Mouse (Mus musculus): ENCODE results near the gene Siae.

Siae gene

DNA sequence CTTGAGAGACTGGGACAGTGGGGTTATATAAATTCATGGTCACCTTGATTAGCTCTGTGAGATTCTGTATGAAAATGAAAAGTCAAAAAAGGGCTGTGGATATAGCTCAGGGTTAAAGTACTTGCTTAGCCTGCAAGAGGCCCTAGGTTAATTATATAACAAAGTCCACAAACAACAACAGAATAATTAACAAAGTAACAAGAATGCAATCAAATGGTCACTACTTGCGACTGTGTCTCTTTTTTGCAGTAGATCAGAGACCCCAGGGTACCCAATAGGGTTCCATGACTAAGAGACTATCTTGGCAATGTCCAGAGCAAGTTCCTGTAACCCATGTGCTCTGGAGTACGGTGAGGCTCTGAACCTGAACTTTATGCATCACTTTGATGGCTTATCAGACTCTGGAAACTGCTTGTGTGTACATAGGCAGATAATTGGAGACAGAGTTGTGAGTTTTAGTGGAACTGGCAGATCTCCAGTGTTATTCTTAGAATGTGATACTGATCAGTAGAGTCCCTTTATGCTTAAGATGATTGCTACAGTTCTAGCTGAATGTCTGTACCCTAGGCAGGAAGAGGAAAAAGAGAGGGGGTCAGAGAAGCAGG, 13.8 kb downstream of the Siae start:
- DNase-seq (ENCODE audit: low spot score in 2 of 2), result no peak

DNA sequence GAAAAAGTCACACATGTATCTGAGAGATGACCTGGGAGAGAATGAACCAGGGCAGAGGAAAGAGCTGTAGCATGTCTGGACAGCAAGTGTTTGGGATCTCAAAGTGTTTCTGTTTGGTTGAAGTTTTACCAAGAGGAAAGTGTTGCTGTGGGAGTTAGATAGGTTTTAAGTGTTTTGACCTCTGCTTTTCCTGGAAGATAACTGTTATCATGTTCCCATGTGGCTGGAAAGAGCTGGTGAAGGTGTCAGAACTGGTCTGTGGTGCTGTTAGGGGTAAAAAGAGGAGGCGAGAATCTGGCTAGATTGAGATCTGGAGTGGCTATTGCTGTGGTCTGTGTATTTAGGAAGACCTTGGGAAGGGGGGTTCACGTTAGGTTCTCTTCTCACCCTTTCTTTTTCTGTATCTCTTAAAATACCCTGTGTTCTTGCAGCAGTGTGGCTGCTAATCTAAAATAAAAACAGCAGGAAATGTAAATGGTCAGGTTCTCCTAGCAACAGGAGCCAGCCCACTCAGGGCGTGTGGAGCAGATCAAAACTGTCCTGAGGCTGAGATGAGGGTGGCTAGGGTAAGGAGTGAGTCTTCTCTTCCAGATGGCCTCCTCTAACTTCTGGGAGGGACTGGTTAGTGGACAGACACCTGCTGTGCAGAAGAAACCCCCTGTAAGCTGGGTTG, 16.8 kb downstream of the Siae start:
- no peak for DNase-seq (ENCODE audit: low spot score in 2 of 2)

DNA sequence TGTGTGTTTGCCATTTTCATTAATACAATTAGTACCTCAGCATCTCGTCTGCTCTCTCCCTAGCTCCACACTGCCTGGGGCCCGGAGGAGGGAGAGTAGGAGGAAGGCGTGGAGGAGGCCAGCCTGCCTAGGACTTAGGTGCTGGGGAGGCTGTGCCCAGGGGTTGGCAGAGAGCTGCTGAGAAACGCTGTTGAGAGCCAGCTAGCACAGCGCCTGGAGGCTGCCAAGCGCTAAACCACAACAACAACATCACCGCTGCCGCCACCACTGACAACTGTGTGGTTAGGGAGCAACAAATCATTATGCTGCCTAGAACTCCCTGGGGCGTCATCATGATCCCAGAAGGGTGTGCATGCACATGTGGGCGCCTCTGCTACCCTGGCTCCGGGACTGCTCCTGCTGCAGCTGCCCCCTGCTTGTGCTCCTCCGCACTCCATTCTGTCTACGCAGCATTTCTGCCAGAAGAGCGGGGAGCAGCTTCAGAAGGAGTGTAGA, 21.0 kb downstream of the Siae start:
- DNase-seq (ENCODE audit: low spot score in 2 of 2), result no peak

DNA sequence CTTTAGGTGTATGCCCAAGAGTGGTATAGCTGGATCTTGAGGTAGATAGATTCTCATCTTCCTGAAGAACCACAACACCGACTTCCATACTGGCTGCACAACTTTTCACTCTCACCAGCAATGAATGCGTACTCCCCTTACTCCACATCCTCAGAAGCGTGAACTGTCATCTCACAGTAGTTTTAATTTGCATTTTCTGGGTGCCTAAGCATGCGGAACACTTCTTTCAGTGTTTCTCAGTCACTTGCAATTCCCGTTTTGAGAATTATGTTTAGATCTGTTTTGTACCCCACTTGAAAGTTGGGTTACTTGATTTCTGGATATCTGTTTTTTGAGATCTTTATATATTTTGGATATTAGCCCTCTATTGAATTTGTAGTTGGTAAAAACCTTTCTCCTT, 28.1 kb downstream of the Siae start:
- DNase-seq (ENCODE audit: low spot score in 2 of 2), result no peak

DNA sequence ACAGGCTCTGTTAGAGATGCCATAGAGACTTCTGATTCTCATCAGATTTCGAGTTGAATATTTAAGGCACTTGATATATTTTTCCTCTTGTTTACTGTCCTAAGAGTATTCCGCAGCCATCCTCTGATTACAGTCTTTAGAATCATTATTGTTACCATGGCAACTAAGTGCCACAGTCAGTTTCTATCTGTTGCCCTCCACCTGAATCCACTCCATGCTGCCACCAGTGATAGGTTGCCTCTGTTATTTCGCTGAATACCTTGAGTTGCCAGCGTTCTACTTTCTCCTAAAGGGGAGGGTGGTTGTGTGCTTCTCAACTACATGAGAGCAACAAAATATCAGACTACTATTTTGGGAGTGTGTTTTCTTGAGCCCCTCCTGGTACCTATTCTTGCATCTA, 31.2 kb downstream of the Siae start:
- DNase-seq (ENCODE audit: low spot score in 2 of 2), result no peak

DNA sequence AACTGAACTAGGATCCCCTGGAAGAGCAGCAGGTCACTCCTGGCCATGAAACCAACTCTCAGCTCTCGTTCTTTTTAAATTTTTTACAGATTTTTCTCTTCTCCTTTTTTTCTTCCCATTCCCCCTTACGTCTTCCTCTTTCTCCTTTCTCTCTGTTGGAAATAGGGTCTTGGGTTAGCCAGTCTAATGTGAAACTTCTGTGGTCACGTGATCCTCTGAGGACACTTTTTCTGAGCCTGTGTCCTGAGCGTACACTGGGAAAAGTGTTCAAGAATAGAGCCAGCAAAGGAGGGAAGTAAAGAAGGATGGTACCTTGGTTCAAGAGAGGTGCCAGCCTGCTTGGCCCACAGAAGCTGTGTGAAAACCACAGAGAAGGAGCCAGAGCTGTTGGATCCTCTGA, 34.9 kb downstream of the Siae start:
- no peak for DNase-seq (ENCODE audit: low spot score in 2 of 2)

DNA sequence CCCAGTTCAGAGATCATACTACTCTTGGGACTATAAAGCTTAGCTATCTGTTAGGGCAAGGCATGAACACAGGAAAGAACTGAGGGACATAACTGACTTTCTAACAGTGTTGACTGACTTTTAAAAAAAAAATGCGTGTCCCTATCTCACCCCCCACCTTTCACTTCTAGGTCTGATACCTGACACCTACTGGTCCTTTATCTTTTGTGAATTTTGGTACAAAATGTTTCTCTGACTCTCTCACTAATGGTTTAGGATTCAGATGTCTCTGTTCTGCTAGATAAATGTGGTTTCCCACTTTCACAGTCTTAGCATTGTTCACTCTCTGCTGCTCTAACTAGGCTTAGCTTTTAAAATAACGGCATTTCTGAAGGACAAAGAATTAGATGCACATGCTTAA, 36.5 kb downstream of the Siae start:
- no peak for DNase-seq (ENCODE audit: low spot score in 2 of 2)

DNA sequence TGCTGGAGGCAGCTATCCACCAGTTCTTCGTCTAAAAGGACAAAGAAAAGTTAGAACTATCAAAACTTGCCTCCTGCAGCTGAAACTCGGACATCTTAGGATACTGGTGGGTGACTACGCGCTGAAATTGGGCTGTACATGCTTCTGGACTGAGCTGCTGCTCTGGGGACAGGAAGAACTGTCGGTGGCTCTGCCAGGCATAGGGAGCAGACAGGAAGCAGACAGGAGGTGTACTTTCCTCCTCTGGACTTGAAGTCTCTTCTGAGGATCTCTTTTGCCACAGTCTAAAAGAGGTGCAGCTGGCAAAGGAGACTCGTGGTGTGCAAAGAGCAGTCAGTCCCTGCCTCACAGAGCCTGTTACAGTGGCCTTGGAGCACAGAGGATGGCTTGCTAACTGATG, 37.1 kb downstream of the Siae start:
- no peak for DNase-seq (ENCODE audit: low spot score in 2 of 2)

DNA sequence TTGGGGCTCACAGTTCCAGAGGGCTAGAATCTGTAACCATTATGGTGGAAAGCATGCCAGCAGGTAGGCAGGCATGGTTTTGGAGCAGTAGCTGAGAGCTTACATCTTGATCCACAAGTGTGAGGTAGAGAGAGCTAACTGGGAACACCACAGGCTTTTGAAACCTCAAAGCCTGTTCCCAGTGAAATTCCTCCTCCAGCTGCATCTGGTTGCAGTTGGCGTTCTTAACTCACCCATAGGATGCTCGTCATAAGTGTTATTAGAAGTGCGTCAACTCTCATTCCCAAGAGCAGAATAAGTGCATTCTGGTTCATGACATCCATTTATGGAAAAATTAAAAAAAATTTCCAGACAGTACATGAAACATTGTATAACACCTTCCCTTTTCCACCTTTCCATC, 38.2 kb downstream of the Siae start:
- no peak for DNase-seq (ENCODE audit: low spot score in 2 of 2)

DNA sequence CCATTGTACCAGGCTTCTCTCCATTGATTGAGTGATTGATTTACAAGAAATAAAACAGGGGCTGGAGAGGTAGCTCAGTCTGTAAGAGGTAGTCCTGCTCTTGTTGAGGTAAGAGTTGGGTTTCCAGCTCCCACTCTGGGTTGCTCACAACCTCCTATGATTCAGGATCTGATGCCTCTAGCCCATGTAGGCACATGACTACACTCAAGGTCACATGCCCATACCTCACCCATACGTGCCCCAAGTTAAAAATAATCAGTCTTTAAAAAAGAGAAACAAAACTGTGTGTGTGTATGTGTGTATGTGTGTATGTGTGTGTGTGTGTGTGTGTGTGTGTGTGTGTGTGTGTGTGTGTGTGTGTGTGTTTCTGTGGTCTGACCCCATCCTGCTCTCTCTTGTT, 40.1 kb downstream of the Siae start:
- DNase-seq (ENCODE audit: low spot score in 2 of 2), result no peak

DNA sequence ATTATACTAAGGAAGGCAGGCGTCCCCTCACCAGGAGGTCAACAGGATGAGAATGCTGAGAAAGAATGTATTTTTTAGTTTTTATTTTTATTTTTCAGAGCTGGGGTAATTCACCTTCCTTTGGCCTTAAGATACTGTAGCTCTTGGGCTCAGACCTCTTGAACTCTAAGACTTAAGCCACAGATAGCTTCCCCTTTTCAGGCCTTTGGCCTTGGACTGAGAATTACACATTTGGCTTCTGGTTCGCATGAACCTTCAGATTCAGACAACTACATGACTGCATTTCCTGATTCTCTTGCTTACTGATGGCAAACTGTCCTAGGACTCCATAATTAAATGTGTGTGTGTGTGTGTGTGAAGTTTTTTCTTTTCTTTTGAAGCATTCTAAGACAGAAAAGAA, 43.1 kb downstream of the Siae start:
- no peak for DNase-seq (ENCODE audit: low spot score in 2 of 2)

DNA sequence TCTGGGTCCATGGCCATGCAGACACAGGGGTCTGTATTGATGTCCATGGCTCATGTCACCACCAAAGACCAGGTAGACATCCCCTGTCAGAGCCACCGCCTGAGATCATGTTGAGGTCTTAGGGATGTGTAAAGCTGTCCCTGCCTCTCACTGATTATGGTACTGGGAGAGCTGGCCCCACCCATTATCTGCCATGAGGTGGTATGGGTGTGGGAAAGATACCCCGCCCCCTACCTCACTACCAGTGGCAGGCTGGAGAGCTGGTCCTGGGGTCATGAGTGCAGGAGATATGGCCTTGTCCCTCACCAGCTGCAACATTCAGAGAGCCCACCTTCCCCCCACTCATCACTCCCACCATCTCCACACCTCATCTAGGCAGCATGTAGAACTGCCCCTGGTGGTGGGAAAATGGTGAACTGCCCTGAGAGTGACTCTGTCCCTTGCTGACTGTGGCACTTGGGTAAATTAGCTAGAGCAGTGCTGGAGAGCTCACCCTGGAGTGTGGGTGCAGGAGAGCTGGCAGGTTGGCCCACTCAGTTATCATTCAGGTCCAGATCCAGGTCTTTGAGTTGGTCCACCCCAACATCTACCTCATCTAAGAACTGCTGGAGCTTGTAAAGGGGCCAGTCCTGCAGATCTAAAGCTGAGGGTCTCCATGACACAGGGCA, 45.2 kb downstream of the Siae start:
- DNase-seq (ENCODE audit: low spot score in 2 of 2), result no peak

DNA sequence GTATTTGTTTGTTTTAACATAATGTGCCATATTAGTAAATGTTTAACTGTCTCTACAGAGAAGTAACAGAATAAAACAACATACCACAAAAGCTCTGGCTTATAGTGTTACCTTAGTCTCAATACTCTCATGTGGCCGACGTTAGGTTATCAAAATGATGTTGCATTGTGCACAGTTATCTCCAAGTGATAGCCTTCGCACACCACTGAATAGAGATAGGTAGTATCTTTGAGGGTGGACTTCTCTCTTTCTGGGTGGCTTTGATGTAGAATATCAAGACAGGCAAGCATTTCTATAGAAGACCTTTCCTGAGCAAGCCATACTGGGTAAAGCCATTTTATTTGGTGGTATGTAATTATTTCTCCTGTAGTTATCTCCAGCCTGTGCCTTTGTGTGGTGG, 49.6 kb downstream of the Siae start:
- DNase-seq (ENCODE audit: low spot score in 2 of 2), result no peak

DNA sequence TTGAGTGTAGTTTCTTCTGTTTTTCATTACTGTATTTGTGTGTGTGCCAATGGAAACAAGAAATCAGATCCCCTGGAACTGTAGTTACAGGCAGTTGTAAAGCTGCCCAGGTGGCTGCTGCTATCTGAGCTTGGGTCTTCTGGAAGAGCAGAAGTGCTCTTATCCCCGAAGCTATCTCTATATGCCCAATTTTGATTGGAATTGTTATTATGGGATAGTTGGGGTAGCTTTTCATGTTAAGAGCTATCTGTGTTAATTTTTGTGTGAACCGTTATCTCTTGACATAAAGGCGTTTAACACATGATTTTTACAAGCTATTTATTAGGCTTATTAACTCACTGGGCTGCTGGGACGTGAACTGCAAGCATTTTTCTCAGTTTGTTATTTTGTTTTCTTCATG, 54.1 kb downstream of the Siae start:
- no peak for DNase-seq (ENCODE audit: low spot score in 2 of 2)

DNA sequence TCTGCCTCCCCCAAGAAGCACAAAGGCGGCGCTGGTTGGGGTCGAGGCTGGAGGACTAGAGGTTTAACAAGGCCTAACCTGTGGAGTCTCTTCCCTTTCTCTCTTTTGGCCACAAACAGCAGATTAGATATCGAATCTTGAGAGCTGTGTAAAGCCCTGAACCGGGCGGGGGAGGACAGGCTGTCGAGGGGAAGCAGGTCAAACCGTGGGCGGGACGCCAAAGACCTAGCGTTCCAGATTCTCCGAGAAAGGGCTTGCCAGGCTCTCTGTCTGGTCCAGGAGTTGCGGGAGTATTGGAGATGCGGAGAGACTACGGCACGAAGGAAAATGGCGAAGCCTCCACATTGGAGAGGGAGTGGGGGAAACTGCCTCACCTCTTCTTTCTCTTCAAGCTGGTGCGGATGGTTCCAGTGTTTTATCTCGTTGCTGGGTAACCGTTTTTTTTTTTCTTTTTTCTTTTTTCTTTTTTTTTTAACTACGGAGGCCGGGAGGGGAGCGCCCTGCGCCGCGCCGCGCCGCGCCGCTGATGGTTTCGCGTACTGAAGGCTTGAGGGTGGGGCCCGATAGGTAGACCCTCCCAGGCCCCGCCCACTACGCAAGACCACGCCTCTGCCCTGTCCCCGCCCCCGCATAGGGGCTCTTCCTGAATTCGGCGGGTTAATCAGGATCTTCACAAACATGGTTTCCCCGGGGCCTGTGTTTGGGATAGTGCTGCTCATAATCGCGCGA, 57.8 kb downstream of the Siae start, which contains the start of gene Spa17:
Spa17 (minus strand) TSS at position 541 of the 729 bp plus-strand sequence.
- peak; percentile 83 to 90 for DNase-seq (ENCODE audit: low spot score in 2 of 2)

DNA sequence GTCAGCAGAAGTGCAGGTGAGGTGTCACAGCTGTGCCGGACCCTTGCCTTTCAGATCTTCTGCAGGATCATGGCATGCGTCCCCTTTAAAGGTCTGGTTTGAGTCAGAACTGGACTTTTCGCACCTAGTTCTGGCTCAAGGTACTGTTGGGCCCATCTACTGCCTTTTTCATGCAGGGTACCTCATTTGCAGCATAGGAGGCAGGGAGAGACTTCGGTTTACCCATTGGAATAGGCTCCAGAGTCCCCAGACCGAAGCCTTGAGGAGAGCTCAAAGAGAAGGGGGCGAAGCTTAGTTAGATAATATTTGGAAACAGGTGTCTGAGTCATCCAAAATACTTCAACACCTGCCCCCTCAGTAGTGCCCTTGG, 58.4 kb downstream of the Siae start:
- no peak for DNase-seq (ENCODE audit: low spot score in 2 of 2)

DNA sequence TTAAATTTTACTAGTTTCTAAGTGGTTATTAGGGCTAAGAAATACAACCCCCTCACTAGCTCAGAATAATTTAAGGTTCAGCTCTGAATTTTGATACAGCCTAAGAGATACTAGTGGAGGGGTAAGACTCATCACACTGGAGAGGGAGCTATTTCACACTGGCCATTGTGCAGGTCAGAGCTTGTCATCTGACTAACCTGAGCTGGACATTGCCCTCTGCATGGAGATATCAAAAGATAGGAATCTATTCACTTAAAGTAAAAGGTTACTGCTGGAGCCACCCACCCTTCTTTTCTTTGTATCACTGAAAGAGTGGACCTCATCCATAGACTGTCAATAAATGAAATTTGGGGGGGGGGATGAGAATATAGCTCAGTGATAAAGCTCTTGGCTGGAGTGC, 58.8 kb downstream of the Siae start:
- no peak for DNase-seq (ENCODE audit: low spot score in 2 of 2)

DNA sequence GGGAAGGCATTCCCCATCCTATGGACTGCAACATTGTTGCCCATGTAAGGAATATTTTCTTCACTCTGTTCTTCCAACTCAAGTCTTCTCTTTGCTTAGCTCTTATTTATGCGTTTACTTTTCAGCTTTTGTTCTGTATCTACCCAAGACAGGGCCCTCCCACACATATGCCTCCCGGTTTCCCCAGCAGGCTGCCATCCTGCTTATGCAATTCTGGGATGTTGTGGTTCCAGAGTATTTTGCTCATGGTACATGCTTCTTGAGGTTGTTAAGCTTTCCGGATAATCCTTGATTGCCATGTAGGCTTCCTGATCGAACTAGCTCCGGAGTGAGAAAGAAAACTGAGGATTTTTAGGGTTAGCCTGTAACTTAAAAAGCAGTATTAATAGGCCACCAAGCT, 59.7 kb downstream of the Siae start:
- DNase-seq (ENCODE audit: low spot score in 2 of 2), result no peak

DNA sequence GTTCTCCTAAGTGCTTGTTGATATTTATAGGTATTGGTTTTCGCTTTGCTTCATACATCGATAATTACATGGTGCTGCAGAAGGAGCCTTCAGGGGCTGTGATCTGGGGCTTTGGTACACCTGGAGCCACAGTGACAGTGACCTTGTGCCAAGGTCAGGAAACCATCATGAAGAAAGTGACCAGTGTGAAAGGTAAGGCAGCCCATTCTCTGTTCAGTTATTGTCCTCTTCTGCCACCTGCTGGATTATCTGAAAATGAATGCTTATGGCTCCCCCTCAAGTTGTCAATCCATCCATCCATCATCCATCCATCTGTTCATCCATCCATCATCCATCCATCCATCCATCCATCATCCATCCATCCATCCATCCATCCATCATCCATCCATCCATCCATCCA, 61.3 kb downstream of the Siae start:
- DNase-seq (ENCODE audit: low spot score in 2 of 2), result no peak

DNA sequence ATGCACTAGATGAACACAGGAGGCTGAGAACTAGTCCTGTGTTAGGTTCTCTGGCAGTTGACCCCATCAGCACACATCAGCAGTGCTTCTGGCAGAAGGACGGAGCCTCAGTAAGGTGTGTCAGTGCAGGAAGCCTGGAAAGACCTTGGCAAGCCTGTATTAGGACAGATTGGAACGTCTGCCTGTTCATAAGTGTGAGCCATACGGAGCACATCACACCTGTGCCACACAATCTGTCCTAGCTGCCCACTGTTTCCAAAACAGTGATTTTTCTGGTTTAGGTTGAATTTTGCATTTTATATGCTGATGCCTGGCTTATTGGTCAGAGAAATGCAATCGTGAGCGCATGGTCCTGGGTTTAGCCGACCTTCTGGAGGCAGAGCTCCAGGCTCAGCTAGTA, 65.8 kb downstream of the Siae start:
- no peak for DNase-seq (ENCODE audit: low spot score in 2 of 2)

DNA sequence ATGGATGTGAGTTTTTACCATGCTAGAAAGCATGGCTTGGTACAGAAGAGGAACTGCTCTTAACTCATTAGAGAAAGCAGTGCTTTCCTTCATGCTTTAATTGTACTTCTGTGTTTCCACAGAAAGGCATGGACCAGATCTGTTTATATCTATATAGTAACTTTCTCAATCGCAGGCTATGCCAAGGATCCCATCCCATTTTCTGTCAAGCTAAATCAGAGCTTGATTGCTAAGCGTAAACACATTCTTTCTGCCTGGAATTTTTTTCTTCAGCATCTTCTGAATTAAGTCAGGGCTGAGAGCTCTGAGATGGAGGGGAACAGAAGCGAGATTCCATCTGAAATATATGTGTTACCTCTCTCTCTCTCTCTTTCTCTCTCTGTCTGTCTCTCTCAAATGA, 68.5 kb downstream of the Siae start:
- no peak for DNase-seq (ENCODE audit: low spot score in 2 of 2)

DNA sequence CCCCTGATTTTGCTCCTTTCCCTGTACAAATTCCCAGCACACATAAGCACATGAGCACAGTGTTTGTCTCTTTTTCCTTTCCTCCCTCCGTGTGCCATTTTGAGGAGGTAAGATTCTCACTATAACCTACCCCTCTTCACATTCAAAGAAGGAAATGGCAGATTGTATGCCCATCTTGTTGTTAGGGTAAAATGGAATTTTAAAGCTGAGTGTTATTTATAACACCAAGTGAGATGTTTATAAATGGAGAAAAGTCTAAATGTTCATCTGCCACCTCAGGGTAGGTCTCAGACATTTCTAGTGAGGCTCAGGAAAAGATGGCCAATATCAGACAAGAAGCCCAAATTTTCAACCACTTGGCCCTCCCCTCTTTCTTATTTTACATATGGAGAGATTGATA, 69.0 kb downstream of the Siae start:
- DNase-seq (ENCODE audit: low spot score in 2 of 2), result no peak

DNA sequence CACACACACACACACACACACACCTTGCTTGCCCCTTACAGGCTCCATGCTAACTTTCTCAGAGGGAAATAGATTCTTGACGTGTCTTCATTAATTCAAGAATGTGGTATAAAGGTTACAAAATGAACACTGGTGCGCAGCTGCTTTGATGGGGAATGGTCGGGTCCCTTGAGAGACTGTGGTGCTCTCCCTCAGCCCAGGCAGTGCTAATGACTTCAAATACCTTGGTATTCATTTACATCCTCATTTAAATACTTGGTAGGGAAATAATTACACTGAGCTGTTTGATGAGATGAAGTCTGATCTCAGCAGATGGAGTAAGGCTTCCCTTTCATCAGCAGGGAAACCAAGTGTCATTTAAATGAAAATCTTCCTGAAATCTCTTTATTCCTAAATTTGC, 69.6 kb downstream of the Siae start:
- DNase-seq (ENCODE audit: low spot score in 2 of 2), result no peak
